Mouse (Mus musculus) layer of hippocampus, adult 2 months (tissue): ENCODE results near the gene Ehd4. TPM values are rescaled to one million over a fixed set of nuclear protein-coding genes. Genes with fewer than 3 reads are reported as not detected.

Source experiments
- DNase-seq, 2 experiments: peaks; one replicate each; pipeline ENCODE4 v3.0.0; 2022; ENCODE audit warnings: low spot score in 2 of 2
- H3K27ac ChIP-seq: fragments of 200-600 bp; 2 replicates; pipeline ENCODE4 v1.8.1; 2022
- H3K4me3 ChIP-seq: fragments of 200-600 bp; 2 replicates; pipeline ENCODE4 v1.8.1; 2022; ENCODE audit warnings: mild to moderate bottlenecking
- CTCF ChIP-seq: fragments of 200-600 bp; conservative IDR thresholded peaks from 2 replicates; pipeline ENCODE4 v1.8.1; 2022; ENCODE audit warnings: antibody characterized with exemption, mild to moderate bottlenecking, moderate library complexity
- total RNA-seq, 2 experiments: library from RNA; stranded (reverse); gene quantifications; 2 replicates each; pipeline ENCODE4 v1.2.3; 2021

Ehd4 gene
- total RNA-seq, 2 experiments from 2014 or later: 5.4 to 7.6 TPM

GRCm38 (mm10) chr2:120159434-120159833 lies 5.0 kb upstream of the Ehd4 start:
- TF ChIP-seq CTCF: no peak
- H3K4me3 ChIP-seq: no peak overlapping the region

GRCm38 (mm10) chr2:120158846-120159245 lies 4.4 kb upstream of the Ehd4 start:
- DNase-seq: no peak
- Histone ChIP-seq H3K4me3 (no peak overlapping the region), H3K27ac (no peak overlapping the region)
- TF ChIP-seq CTCF: no peak

More at GRCm38 (mm10) chr2:120159434-120159833, 5.0 kb upstream of the Ehd4 start:
- no peak overlapping the region for H3K27ac ChIP-seq
- DNase-seq: no peak

GRCm38 (mm10) chr2:120158016-120158415 lies 3.6 kb upstream of the Ehd4 start:
- H3K27ac ChIP-seq: no peak overlapping the region
- no peak for DNase-seq
- peak; percentile 29; the same call in 1 of the 2 replicates for TF ChIP-seq CTCF
- H3K4me3 ChIP-seq: no peak overlapping the region

DNA sequence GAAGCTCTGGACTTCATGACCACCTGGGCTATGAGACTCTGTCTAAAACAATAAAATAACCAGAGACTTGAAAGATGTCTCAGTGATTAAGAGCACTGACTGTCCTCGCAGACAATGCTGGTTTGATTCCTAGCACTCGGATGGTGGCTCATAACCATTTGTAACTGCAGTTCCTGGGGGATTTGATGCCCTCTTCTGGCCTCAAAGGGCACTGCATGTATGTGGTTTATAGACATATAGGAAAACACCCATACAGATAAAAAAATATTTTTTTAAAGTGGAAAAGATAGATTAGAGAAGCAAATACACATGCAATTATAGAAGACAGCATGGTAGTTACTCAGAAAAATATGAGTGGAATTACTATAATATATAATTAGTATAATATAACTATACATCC lies 3.2 kb upstream of the Ehd4 start:
- DNase-seq: no peak
- Histone ChIP-seq H3K4me3 (no peak overlapping the region), H3K27ac (no peak overlapping the region)
- peak; percentile 55 for TF ChIP-seq CTCF

GRCm38 (mm10) chr2:120153586-120154360 lies 633 bp downstream of the Ehd4 start:
- Histone ChIP-seq H3K4me3 (peak overlapping the region; percentile 74), H3K27ac (peak overlapping the region; percentile 66)
- DNase-seq: no peak
- TF ChIP-seq CTCF: no peak

DNA sequence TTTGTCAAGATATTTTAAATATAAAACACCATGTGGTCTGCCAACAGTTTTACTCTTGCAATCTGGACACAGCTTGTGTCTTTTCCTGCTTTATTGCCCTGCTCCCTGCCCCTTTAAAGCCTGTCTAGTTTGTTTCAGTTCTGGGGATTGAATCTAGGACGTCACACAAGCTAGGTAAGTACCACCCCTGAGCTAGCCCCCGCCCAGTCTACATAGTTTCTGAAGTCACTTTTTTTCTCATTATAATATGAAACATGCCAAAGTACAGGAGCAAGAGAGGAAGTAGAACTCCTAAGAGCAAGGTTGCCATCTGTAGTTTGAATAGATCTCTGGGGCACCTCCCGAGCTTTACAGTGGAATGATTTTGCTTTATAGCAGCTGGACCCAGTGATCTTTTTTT lies 3.8 kb downstream of the Ehd4 start:
- H3K4me3 ChIP-seq: no peak overlapping the region
- no peak overlapping the region for H3K27ac ChIP-seq
- no peak for TF ChIP-seq CTCF
- DNase-seq: no peak

DNA sequence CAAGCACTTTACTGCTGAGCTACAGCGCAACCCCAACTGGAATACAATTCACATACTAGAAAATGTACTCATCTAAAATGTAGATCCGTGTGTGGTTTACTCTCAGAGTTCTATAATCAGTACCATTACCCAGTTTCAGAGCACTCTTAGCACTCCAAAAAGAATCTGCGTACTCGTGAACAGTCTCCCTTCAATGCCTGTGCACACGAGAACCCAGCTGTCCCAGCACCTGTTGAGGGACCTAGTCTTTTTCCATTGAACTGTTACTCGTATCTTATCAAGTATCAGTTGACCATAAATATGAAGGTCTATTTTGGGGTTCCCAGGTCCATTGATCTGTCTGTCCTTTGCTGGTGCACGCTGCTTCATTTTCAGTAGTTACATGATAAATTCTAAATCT lies 4.8 kb downstream of the Ehd4 start:
- no peak for TF ChIP-seq CTCF
- Histone ChIP-seq H3K4me3 (no peak overlapping the region), H3K27ac (no peak overlapping the region)
- no peak for DNase-seq

DNA sequence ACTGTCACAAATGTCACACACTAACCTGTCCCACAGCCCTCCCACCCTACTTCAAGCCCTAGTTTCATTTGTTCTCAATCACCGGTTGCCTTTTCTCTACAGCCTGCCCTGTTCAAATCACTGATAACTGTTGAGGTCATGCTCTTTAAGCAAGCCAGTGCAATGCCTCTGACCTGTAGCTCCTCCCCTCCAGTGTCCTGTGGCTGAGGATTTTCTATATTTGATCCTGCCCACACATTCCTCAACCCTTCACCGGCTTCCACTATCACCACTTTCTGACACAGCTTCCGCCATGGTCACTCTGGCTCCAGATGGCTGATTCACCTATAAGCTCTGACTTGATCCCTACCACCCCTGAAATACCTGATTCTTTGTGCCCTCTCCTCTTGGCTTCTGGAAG lies 6.4 kb downstream of the Ehd4 start:
- DNase-seq: no peak
- H3K4me3 ChIP-seq: no peak overlapping the region
- no peak for TF ChIP-seq CTCF
- H3K27ac ChIP-seq: no peak overlapping the region

DNA sequence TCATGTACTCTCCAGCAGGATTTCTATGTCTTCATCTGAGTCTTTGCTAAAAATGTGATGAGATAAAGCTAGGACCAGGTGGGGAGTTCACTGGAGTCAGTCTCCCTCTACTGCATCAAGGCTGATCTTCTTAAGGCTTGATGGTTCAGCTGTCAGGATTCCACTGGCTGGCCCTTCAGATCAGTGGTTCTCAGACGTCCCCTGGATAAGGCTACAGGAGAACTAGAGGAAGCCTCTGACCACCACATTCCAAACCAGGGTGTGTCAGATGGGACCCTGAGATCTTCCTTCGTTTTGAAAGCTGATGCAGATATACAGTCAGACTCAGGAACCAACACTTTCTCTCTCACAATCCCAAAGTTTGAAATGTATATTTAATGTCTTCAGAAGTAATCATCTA lies 7.0 kb downstream of the Ehd4 start:
- no peak for TF ChIP-seq CTCF
- DNase-seq: no peak
- Histone ChIP-seq H3K27ac (no peak overlapping the region), H3K4me3 (no peak overlapping the region)

- Histone ChIP-seq H3K4me3 (no peak overlapping the region), H3K27ac (no peak overlapping the region)
- TF ChIP-seq CTCF: no peak
- DNase-seq: no peak
Measured at GRCm38 (mm10) chr2:120146543-120146942, 7.9 kb downstream of the Ehd4 start.

DNA sequence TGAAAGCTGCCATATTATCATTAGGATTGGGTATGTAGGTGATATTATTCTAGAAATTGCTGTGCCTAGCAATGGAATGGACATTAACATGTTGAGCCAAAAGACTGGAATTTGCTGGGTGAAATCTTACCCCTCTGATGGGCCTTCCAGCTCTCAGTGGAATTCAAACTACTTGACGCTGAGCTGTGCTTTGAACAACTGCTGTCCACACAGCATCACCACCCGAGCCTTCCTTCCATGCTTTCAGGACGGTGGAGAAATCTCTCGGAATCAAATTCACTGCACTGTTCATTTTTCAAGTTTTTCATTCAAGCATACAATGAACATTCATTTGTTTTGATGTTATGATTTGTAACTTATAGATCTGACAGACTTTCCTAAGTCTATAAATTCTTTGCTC lies 10.0 kb downstream of the Ehd4 start:
- DNase-seq: no peak
- no peak for TF ChIP-seq CTCF
- Histone ChIP-seq H3K27ac (no peak overlapping the region), H3K4me3 (no peak overlapping the region)

- no peak for DNase-seq
- TF ChIP-seq CTCF: no peak
- no peak overlapping the region for H3K27ac ChIP-seq
- H3K4me3 ChIP-seq: no peak overlapping the region
Measured at GRCm38 (mm10) chr2:120142336-120142735, 12.1 kb downstream of the Ehd4 start.

DNA sequence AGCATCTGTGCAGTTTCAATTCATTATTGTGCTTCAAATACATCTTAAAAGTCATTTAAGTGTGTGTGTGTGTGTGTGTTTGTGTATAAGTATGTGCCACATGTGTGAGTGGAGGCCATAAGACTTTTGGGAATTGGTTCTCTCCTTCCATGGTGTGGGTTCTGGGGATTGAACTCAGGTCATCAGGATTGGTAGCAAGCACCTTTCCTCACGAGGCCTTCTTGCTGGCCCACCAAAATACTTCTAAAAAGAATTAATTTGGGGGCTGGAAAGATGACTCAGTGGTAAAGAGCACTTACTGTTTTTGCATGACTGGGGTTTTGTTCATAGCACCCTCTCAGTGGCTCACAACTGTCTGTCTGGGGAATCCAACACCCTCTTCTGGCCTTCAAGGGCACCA lies 12.7 kb downstream of the Ehd4 start:
- no peak overlapping the region for H3K4me3 ChIP-seq
- TF ChIP-seq CTCF: no peak
- DNase-seq: no peak
- H3K27ac ChIP-seq: no peak overlapping the region

DNA sequence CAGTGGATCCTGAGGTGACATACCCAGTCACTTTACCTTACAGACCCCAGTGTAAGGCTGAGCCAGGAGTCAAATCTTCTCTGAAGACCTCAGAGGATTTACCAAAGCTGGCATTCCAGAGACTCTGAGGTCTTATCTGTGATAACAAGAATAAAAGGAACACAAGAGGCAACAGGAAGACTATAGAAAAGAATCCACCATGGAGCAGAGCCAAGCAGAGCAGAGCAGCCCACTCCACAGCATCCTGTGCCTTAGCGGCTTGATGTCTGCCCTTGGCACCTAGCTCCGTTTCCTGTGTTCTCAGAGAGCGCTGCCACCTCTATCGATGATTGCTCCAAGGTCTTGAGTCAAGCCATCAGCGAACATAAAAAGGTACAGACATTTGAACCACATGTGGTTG lies 14.1 kb downstream of the Ehd4 start:
- DNase-seq: no peak
- no peak overlapping the region for H3K4me3 ChIP-seq
- no peak for TF ChIP-seq CTCF
- no peak overlapping the region for H3K27ac ChIP-seq
